Mouse (Mus musculus): ENCODE results near the gene Cpt1c. TPM values are rescaled to one million over a fixed set of nuclear protein-coding genes. Genes with fewer than 3 reads are reported as not detected.
"Not testable (repeated sequence)": the region's sequence is repeated elsewhere in the genome, so short reads cannot be mapped to it uniquely, and the experiment has no call there.

Cpt1c gene
- polyA plus RNA-seq (2015; fragmentation: Nextera tagmentation; extraction: Ambion mirVana), result 49.1 and 63.9 TPM in 2 replicates

DNA sequence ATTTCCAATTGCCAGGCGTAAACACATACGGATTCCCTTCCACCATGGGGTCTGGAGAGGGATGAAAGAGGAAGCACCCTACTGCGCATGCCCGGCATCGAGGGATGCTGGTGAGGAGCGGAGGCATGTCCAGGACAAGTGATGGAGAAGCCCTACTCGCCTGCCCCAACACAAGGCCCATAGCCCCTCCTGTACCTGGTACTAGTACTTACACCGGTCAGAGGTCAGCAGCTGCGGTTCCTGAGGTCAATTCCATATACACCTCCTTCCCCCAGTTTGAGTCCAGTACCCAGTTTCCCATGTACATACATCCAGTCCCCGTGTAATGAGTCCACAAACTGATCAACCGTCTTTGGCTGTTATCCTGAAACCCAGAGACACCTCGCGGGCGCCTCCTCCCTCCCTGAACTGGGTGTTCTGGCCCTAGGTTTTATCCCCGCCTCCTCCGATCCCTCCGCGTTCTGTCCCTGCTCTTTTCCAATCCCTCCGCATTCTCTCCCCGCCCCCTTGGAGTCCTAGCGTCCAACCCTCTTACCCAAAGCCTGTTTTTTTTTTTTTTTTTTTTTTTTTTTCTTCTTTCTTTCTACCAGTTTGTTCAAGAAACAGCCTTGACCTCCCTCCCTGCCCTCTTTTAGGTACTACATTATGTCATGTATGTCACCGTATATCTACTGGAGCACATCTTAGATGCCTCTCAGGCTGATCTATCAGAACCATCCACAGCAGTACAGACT lies at the start of gene Cpt1c:
TSS of gene Cpt1c (minus strand) at position 469 of the 734 bp plus-strand sequence.
- Histone ChIP-seq H3K4me2 (ENCODE audit: low read length) (peak within 1 kb of the TSS; percentile 68), H3K9me3 (ENCODE audit: control insufficient read depth, low read length) (no peaks in the 10 kb centered on the region), H3K27me3 (replicated peaks; ENCODE audit: control insufficient read depth, insufficient read depth, low read length) (no peaks in the 10 kb centered on the region), H3K4me3 (replicated peaks; ENCODE audit: low read length) (peak within 1 kb of the TSS; percentile 71), H3K9ac (replicated peaks; ENCODE audit: low read depth, low read length) (peak within 1 kb of the TSS; percentile 85), H3K27ac (ENCODE audit: low read length) (peak within 1 kb of the TSS; percentile 98), H3K4me1 (replicated peaks; ENCODE audit: control insufficient read depth, insufficient read depth, low read length) (peaks cover 39% of the 10 kb centered on the region), H3K36me3 (ENCODE audit: control insufficient read depth, insufficient read depth) (peaks cover 18% of the 10 kb centered on the region)
- WGBS, result under 1% methylated on average over 22 of the region's 22 CpGs
- ATAC-seq, result peak; percentile 60

DNA sequence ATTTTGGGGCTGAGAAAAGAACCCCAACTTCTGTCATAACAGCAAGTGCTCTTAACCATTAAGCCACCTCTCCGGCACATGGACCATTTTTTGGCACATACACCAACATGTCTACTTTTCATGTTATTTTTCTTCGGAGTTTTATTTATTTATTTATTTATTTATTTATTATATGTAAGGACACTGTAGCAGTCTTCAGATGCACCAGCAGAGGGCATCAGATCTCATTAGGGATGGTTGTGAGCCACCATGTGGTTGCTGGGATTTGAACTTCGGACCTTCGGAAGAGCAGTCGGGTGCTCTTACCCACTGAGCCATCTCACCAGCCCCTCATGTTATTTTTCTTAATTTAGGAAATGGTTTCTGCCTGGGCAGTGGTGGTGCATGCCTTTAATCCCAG lies 49.1 kb upstream of the Cpt1c start:
- H3K4me2 ChIP-seq (ENCODE audit: low read length); H3K36me3 ChIP-seq (ENCODE audit: control insufficient read depth, insufficient read depth); H3K27ac ChIP-seq (ENCODE audit: low read length); H3K9me3 ChIP-seq (ENCODE audit: control insufficient read depth, low read length); H3K4me3 ChIP-seq (replicated peaks; ENCODE audit: low read length); H3K27me3 ChIP-seq (replicated peaks; ENCODE audit: control insufficient read depth, insufficient read depth, low read length); H3K9ac ChIP-seq (replicated peaks; ENCODE audit: low read depth, low read length); ATAC-seq; H3K4me1 ChIP-seq (replicated peaks; ENCODE audit: control insufficient read depth, insufficient read depth, low read length): not testable (repeated sequence)
- WGBS, result 79% methylated on average over 5 of the region's 5 CpGs

DNA sequence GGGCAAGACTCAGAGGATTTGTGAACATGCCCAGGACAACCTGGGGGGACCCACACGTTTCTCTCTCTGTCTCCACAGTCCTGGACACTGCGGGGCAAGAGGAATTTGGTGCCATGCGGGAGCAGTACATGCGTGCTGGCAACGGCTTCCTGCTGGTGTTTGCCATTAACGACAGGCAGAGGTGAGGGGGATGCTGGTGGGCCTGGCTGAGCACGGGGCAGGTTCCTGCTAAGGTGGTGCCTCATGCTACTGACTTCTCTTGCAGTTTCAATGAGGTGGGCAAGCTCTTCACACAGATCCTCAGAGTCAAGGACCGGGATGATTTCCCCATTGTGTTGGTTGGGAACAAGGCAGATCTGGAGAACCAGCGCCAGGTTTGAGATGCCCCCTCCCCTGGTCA lies 45.6 kb upstream of the Cpt1c start:
- no peaks in the 10 kb centered on the region for H3K36me3 ChIP-seq (ENCODE audit: control insufficient read depth, insufficient read depth)
- no peaks in the 10 kb centered on the region for H3K9me3 ChIP-seq (ENCODE audit: control insufficient read depth, low read length)
- ATAC-seq, result no peak
- no peak overlapping the region for H3K4me2 ChIP-seq (ENCODE audit: low read length)
- 0 out of 2 replicates have a peak, but pooled peaks cover 6% of the 10 kb centered on the region for H3K27me3 ChIP-seq (replicated peaks; ENCODE audit: control insufficient read depth, insufficient read depth, low read length)
- no peak overlapping the region for H3K4me3 ChIP-seq (replicated peaks; ENCODE audit: low read length)
- WGBS, result 77% methylated on average over 9 of the region's 9 CpGs
- no peak overlapping the region for H3K27ac ChIP-seq (ENCODE audit: low read length)
- peaks cover 16% of the 10 kb centered on the region for H3K4me1 ChIP-seq (replicated peaks; ENCODE audit: control insufficient read depth, insufficient read depth, low read length)
- H3K9ac ChIP-seq (replicated peaks; ENCODE audit: low read depth, low read length), result no peak overlapping the region

DNA sequence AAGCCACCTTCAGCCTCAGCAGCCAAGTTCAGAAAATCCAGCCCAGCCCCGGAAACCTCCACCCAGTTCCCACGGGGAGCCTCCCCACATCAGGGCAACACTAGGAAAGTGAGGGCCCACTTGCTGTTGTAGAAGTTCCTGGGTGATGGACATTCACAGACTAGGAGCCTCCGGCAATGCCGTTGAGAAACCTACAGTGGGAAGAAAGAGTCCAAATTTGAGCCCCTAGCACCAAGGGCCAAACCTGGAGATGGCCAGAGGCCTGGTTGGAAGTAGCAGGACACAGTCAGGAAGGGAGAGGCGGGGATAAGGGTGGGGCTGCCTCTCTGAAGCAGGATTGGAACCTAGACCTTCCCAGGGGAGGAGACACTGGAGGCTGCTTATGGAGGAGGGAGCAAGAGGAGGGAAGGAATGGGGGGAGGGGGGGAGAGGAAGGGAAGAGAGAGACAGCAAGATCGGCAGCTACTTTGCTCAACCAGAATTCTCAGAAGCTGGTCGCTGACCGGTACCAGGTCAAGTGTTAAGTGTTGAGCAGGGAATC lies 44.5 kb upstream of the Cpt1c start:
- Histone ChIP-seq H3K27me3 (replicated peaks; ENCODE audit: control insufficient read depth, insufficient read depth, low read length) (0 out of 2 replicates have a peak, but pooled peaks cover 6% of the 10 kb centered on the region), H3K9me3 (ENCODE audit: control insufficient read depth, low read length) (no peaks in the 10 kb centered on the region), H3K27ac (ENCODE audit: low read length) (no peak overlapping the region), H3K9ac (replicated peaks; ENCODE audit: low read depth, low read length) (no peak overlapping the region), H3K4me3 (replicated peaks; ENCODE audit: low read length) (no peak overlapping the region), H3K36me3 (ENCODE audit: control insufficient read depth, insufficient read depth) (no peaks in the 10 kb centered on the region), H3K4me1 (replicated peaks; ENCODE audit: control insufficient read depth, insufficient read depth, low read length) (peaks cover 27% of the 10 kb centered on the region), H3K4me2 (ENCODE audit: low read length) (no peak overlapping the region)
- WGBS, result 47% methylated on average over 8 of the region's 8 CpGs
- no peak for ATAC-seq

DNA sequence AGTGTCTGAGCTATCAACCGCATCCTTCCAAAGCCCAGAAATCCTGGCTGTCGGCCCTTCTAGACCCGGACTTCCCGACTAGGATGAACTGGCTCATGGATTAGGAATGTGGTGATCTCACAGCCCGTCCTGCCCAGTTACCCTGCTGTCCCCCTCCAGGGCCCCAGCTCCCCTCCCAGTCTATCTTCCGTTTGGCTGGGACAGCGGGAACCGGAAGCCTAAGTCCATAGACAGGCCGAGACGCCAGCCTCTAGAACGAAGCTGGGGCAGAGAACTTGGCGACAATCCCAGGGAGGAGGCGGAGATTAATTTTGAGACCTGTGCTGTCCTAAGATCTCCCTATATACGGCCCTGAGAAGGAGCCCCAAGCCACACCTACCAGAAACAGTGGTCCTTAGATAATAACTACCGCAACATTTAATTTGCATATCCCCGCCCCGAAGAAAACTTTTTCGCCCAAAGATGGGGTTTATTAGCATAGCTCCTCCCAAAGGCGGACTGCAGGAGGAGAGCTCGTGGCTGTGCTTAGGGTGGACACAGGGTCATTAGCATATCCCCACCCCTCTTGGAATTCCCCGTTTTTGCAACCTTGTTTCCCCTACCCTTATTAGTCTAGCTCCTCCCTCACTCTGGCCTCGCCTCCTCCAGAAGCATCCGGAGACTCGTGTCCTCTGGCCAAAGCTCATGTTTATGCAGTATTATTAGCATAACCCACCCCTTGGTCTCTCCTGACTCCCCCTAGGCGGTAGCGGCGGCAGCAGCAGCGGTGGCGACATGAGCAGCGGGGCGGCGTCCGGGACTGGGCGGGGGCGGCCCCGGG lies 42.8 kb upstream of the Cpt1c start, which contains the start of gene Rras:
TSS of gene Rras (plus strand) at position 720 of the 820 bp plus-strand sequence.
- peak within 1 kb of the TSS; percentile 79 for H3K27ac ChIP-seq (ENCODE audit: low read length)
- peak within 1 kb of the TSS; percentile 66 for H3K9ac ChIP-seq (replicated peaks; ENCODE audit: low read depth, low read length)
- H3K4me2 ChIP-seq (ENCODE audit: low read length), result peak within 1 kb of the TSS; percentile 74
- peaks cover 29% of the 10 kb centered on the region for H3K4me1 ChIP-seq (replicated peaks; ENCODE audit: control insufficient read depth, insufficient read depth, low read length)
- H3K36me3 ChIP-seq (ENCODE audit: control insufficient read depth, insufficient read depth), result peaks cover 3% of the 10 kb centered on the region
- peak within 1 kb of the TSS; percentile 98 for H3K4me3 ChIP-seq (replicated peaks; ENCODE audit: low read length)
- WGBS, result under 1% methylated on average over 36 of the region's 36 CpGs
- H3K27me3 ChIP-seq (replicated peaks; ENCODE audit: control insufficient read depth, insufficient read depth, low read length), result 0 out of 2 replicates have a peak, but pooled peaks cover 6% of the 10 kb centered on the region
- ATAC-seq, result peak; percentile 70
- H3K9me3 ChIP-seq (ENCODE audit: control insufficient read depth, low read length), result no peaks in the 10 kb centered on the region

DNA sequence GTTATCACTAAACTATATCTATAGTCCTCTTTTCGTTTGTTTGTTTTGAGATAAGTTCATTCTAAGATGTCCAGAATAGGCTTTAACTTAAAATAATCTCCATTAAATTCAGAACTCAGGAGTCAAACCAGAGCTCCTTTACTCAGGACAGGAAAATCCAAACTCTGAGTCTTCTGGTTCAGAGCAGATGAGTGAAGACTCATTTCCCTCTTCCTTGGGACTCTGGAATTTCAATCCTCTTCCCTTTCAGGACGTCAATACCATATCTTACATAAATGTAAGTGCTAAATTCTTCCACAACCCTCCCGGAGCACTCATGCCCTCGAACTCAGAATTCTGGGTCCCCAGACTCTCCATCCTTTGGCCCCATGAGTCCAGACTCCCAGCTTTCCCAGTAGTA lies 42.1 kb upstream of the Cpt1c start:
- Histone ChIP-seq H3K27me3 (replicated peaks; ENCODE audit: control insufficient read depth, insufficient read depth, low read length) (0 out of 2 replicates have a peak, but pooled peaks cover 6% of the 10 kb centered on the region), H3K9ac (replicated peaks; ENCODE audit: low read depth, low read length) (peak overlapping the region; percentile 45), H3K27ac (ENCODE audit: low read length) (peak overlapping the region; percentile 79), H3K4me2 (ENCODE audit: low read length) (peak overlapping the region; percentile 74), H3K9me3 (ENCODE audit: control insufficient read depth, low read length) (no peaks in the 10 kb centered on the region), H3K4me3 (replicated peaks; ENCODE audit: low read length) (peak overlapping the region; percentile 98), H3K4me1 (replicated peaks; ENCODE audit: control insufficient read depth, insufficient read depth, low read length) (peaks cover 29% of the 10 kb centered on the region), H3K36me3 (ENCODE audit: control insufficient read depth, insufficient read depth) (peaks cover 10% of the 10 kb centered on the region)
- ATAC-seq, result no peak
- 5% methylated on average over 4 of the region's 4 CpGs for WGBS

DNA sequence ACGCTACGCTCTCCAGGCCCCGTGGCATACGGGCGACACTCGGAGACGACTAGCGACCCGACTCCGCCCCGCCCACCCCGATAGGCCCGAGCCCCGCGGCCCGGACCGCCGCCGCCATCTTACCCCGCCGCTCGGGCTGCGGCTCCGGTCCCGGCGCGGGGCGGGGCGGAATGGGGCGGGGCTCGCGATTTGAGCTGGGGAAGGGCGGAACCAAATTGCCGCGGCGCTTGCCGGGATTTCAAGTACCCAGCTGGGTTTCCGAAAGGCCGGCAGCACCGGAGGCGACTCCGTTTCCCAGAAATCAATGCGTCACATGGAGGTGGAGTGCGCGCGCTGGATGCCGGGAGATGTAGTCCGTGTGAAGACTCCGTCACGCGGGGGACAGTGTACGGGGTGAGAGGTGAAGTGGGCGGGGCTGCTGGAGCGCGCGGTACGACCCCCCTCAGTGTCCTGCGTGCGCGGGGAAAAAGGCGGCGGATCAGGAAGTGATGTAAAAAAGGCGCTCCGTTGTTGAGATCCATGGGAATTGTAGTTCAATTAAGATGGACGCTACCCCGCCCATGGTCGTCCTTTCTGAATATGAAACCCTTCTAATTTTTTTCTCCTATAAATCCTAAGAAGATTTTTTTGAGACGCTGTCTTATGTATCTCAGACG lies 41.4 kb upstream of the Cpt1c start, which contains the start of gene Scaf1:
TSS of gene Scaf1 (minus strand) at position 407 of the 656 bp plus-strand sequence.
- H3K9me3 ChIP-seq (ENCODE audit: control insufficient read depth, low read length), result no peaks in the 10 kb centered on the region
- 0 out of 2 replicates have a peak, but pooled peaks cover 6% of the 10 kb centered on the region for H3K27me3 ChIP-seq (replicated peaks; ENCODE audit: control insufficient read depth, insufficient read depth, low read length)
- H3K4me2 ChIP-seq (ENCODE audit: low read length), result peak within 1 kb of the TSS; percentile 90
- peaks cover 29% of the 10 kb centered on the region for H3K4me1 ChIP-seq (replicated peaks; ENCODE audit: control insufficient read depth, insufficient read depth, low read length)
- WGBS, result under 1% methylated on average over 69 of the region's 69 CpGs
- H3K27ac ChIP-seq (ENCODE audit: low read length), result peak within 1 kb of the TSS; percentile 79
- H3K9ac ChIP-seq (replicated peaks; ENCODE audit: low read depth, low read length), result peak within 1 kb of the TSS; percentile 96
- peak; percentile 95 for ATAC-seq
- peak within 1 kb of the TSS; percentile 98 for H3K4me3 ChIP-seq (replicated peaks; ENCODE audit: low read length)
- H3K36me3 ChIP-seq (ENCODE audit: control insufficient read depth, insufficient read depth), result peaks cover 16% of the 10 kb centered on the region

DNA sequence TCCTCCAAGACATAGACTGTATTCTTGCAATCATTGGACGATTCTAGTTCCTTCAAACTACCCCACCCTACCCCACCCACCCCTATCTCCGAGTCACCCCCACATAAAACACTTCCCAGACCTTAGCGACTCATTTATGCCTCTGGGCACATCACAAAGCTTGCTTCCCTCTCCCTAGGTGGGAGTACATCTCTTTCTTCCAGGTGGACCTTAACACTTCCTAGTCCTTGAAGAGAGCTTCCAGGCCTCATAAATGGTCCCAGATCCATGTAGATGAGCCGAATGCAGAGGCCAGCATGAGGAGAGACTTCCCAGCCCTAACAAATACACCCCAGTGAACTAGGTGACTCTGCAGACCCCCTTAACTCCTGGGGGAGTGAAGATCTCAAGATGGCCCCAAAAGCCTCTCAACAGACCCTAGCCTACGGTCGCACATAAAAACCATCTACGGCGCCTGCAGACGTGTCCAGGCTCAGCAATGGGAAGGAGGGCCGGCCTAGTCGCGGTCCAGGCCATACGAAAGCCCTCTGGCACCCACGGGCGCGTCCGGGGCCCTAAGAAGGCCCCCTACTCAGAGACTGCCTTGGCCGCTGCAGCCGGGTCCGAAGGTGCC lies 40.8 kb upstream of the Cpt1c start:
- WGBS, result 2% methylated on average over 20 of the region's 20 CpGs
- H3K27ac ChIP-seq (ENCODE audit: low read length), result peak overlapping the region; percentile 79

More for the DNA sequence above, 40.8 kb upstream of the Cpt1c start:
- H3K36me3 ChIP-seq (ENCODE audit: control insufficient read depth, insufficient read depth), result peaks cover 16% of the 10 kb centered on the region
- peak overlapping the region; percentile 98 for H3K4me3 ChIP-seq (replicated peaks; ENCODE audit: low read length)
- 0 out of 2 replicates have a peak, but pooled peaks cover 6% of the 10 kb centered on the region for H3K27me3 ChIP-seq (replicated peaks; ENCODE audit: control insufficient read depth, insufficient read depth, low read length)
- ATAC-seq, result no peak
- H3K4me2 ChIP-seq (ENCODE audit: low read length), result peak overlapping the region; percentile 90
- H3K9ac ChIP-seq (replicated peaks; ENCODE audit: low read depth, low read length), result peak overlapping the region; percentile 96
- no peaks in the 10 kb centered on the region for H3K9me3 ChIP-seq (ENCODE audit: control insufficient read depth, low read length)
- H3K4me1 ChIP-seq (replicated peaks; ENCODE audit: control insufficient read depth, insufficient read depth, low read length), result peaks cover 29% of the 10 kb centered on the region

Data from forebrain, embryonic 16.5 days (tissue).